Mouse (Mus musculus) neural tube, embryonic 11.5 days (tissue): ENCODE results near the gene Vil1. TPM values are rescaled to one million over a fixed set of nuclear protein-coding genes. Genes with fewer than 3 reads are reported as not detected.

Source experiments
- ATAC-seq: fragments of 200-750 bp; cut with Nextera tagmentation; 2 replicates; pipeline ENCODE4 v1.8.0; 2017; ENCODE audit warnings: moderate number of reproducible peaks, mild to moderate bottlenecking, moderate TSS enrichment, moderate library complexity; ENCODE audit not compliant: insufficient read depth, low FRiP score, low TSS enrichment
- DNase-seq: peaks from one replicate; pipeline ENCODE4 v3.0.0-alpha.2; 2015; ENCODE audit warnings: low spot score
- H3K27ac ChIP-seq: fragments of 300-500 bp; sonication (generic); 2 replicates; pipeline ENCODE4 v1.5.1; 2014; ENCODE audit warnings: low read depth, mild to moderate bottlenecking, low read length
- H3K27me3 ChIP-seq: fragments of 300-500 bp; sonication (generic); 2 replicates; pipeline ENCODE4 v1.6.1; 2014; ENCODE audit warnings: mild to moderate bottlenecking, low read length, mixed read lengths; ENCODE audit not compliant: control insufficient read depth, insufficient read depth
- H3K36me3 ChIP-seq: fragments of 300-500 bp; sonication (generic); 2 replicates; pipeline ENCODE4 v1.6.1; 2014; ENCODE audit warnings: mild to moderate bottlenecking, low read length, moderate library complexity, mixed read lengths; ENCODE audit not compliant: control insufficient read depth, insufficient read depth
- H3K4me1 ChIP-seq: fragments of 300-500 bp; sonication (generic); 2 replicates; pipeline ENCODE4 v1.6.1; 2014; ENCODE audit warnings: low read length, mixed read lengths; ENCODE audit not compliant: control insufficient read depth, insufficient read depth
- H3K4me2 ChIP-seq: fragments of 300-500 bp; sonication (generic); 2 replicates; pipeline ENCODE4 v1.6.1; 2014; ENCODE audit warnings: low read depth, mild to moderate bottlenecking, moderate library complexity
- H3K4me3 ChIP-seq: fragments of 300-500 bp; sonication (generic); 2 replicates; pipeline ENCODE4 v1.5.1; 2014; ENCODE audit warnings: low read depth, low read length
- H3K9ac ChIP-seq: fragments of 300-500 bp; sonication (generic); 2 replicates; pipeline ENCODE4 v1.6.1; 2014; ENCODE audit warnings: mild to moderate bottlenecking, low read length
- H3K9me3 ChIP-seq: fragments of 300-500 bp; sonication (generic); 2 replicates; pipeline ENCODE4 v1.6.1; 2016; ENCODE audit warnings: low read length; ENCODE audit not compliant: control insufficient read depth
- WGBS: fragments of 180-500 bp; shearing (Covaris S2); extraction: QIAGEN DNeasy Blood & Tissue Kit; methylation state at CpG from one replicate; pipeline ENCODE4 v1.1.7; 2014; 5-methylcytosine and 5-hydroxymethylcytosine counted together
- polyA plus RNA-seq: library from polyadenylated mRNA; unstranded; fragments of >200 nt; fragmentation: Nextera tagmentation; extraction: Ambion mirVana; gene quantifications from 2 replicates; pipeline ENCODE4 v1.2.1, GENCODE M21; 2014

Gene Vil1
- polyA plus RNA-seq, 1 experiment from 2014 or later = 0.09 TPM

DNA sequence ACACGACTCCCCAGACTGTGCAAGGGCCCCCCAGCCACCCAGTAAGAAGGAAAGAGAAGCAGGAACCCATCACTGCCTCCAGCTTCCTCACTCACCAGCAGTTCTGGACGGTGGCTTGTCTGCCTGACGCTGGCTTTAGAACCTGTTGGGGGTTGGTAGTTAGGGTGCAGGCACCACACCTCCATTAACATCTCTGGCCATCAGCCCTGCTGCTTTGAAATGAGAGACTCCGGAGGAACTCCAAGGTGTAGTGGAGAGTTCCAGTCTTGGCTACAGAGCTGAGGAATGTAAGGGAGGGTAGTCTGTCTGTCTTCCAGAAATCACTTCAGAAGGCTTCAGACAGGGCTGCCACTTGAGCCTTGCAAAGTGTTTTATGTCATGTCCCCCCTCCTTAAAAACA is 39.1 kb upstream of the Vil1 start:
- H3K4me1 ChIP-seq = no peaks in the 10 kb centered on the region; the same call in 1 of the 2 replicates
- H3K9me3 ChIP-seq = no peaks in the 10 kb centered on the region
- no peak overlapping the region for H3K9ac ChIP-seq
- ATAC-seq (no peak), DNase-seq (no peak)
- no peak overlapping the region for H3K27ac ChIP-seq
- no peak overlapping the region for H3K4me2 ChIP-seq
- no peak overlapping the region for H3K4me3 ChIP-seq
- WGBS = 45% methylated on average over 4 of the region's 4 CpGs
- no peaks in the 10 kb centered on the region for H3K36me3 ChIP-seq
- no peaks in the 10 kb centered on the region for H3K27me3 ChIP-seq

GRCm38 (mm10) chr1:74373372-74373771 is 35.8 kb upstream of the Vil1 start:
- H3K27ac ChIP-seq = no peak overlapping the region
- DNase-seq (no peak), ATAC-seq (no peak)
- H3K36me3 ChIP-seq = no peaks in the 10 kb centered on the region
- H3K9me3 ChIP-seq = no peaks in the 10 kb centered on the region
- H3K4me1 ChIP-seq = no peaks in the 10 kb centered on the region
- no peak overlapping the region for H3K4me2 ChIP-seq
- H3K27me3 ChIP-seq = no peaks in the 10 kb centered on the region
- no peak overlapping the region for H3K4me3 ChIP-seq
- WGBS = 87% methylated on average over 4 of the region's 4 CpGs
- no peak overlapping the region for H3K9ac ChIP-seq

- Histone ChIP-seq H3K9me3 (no peaks in the 10 kb centered on the region), H3K4me3 (no peak within 1 kb of the TSS), H3K9ac (no peak within 1 kb of the TSS), H3K4me2 (no peak within 1 kb of the TSS), H3K4me1 (no peaks in the 10 kb centered on the region), H3K27me3 (no peaks in the 10 kb centered on the region), H3K36me3 (no peaks in the 10 kb centered on the region), H3K27ac (no peak within 1 kb of the TSS)
- no peak for DNase-seq
- WGBS = 76% methylated on average over 8 of the region's 8 CpGs
- ATAC-seq = no peak
These were observed 34.2 kb upstream of the Vil1 start, which contains the start of gene Slc11a1 for GRCm38 (mm10) chr1:74374980-74375379. Slc11a1 (plus strand) TSS chr1:74375195.

- H3K27ac ChIP-seq = no peak overlapping the region
- WGBS = 84% methylated on average over 10 of the region's 10 CpGs
These were observed 33.6 kb upstream of the Vil1 start for GRCm38 (mm10) chr1:74375561-74375960.

DNA sequence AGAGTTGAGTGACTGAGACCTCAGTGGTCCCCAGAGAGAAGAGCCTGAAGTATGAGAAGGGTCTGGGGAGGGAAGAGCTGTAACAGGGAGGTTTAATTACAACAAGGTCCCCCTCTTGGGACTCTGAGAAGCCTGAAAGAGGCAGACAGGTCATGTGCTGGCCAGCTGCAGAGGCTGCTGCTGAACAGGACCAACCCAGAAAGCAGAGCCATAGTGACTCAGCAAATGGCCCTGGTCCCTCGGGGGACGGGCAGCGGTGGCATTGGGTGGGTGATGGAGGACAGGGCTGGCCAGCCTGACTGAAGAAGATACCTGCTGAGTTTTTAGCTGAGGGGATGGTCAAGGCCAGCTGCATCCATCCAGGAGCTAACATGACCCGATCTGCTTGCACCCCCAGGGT is 32.8 kb upstream of the Vil1 start:
- Histone ChIP-seq H3K4me1 (no peaks in the 10 kb centered on the region), H3K27ac (no peak overlapping the region), H3K9me3 (no peaks in the 10 kb centered on the region), H3K4me2 (no peak overlapping the region), H3K4me3 (no peak overlapping the region), H3K27me3 (no peaks in the 10 kb centered on the region), H3K9ac (no peak overlapping the region), H3K36me3 (no peaks in the 10 kb centered on the region)
- DNase-seq (no peak), ATAC-seq (no peak)
- WGBS = 88% methylated on average over 4 of the region's 4 CpGs

More at GRCm38 (mm10) chr1:74375561-74375960, 33.6 kb upstream of the Vil1 start:
- DNase-seq (no peak), ATAC-seq (no peak)
- Histone ChIP-seq H3K4me1 (no peaks in the 10 kb centered on the region), H3K4me3 (no peak overlapping the region), H3K36me3 (no peaks in the 10 kb centered on the region), H3K9me3 (no peaks in the 10 kb centered on the region), H3K4me2 (no peak overlapping the region), H3K27me3 (no peaks in the 10 kb centered on the region), H3K9ac (no peak overlapping the region)

DNA sequence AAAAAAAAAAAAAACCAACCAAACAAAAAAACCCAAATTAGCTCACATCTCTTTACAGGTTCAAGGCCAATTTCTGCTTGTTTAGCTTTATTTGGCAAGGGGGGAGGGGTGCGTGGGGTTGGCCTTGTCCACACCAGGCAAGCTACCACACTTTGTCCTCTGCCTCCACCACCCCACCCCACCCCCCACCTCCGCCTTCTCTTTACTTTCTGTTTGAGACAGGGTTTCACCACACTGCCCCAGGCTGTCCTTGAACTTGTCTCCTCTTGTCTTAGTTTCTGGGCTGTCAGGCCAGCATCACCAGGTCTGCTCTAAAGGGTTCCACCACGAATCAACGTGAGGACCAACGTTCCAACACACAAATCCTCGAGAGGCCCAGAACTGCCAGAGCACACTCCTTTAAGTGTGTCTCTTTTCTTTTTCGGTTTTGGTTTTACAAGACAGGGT is 30.1 kb upstream of the Vil1 start:
- H3K9ac ChIP-seq = no peak overlapping the region
- no peak overlapping the region for H3K4me2 ChIP-seq
- no peak overlapping the region for H3K4me3 ChIP-seq
- DNase-seq (no peak), ATAC-seq (no peak)
- no peaks in the 10 kb centered on the region for H3K4me1 ChIP-seq
- 84% methylated on average over 7 of the region's 7 CpGs for WGBS
- H3K9me3 ChIP-seq = no peaks in the 10 kb centered on the region
- no peak overlapping the region for H3K27ac ChIP-seq
- no peaks in the 10 kb centered on the region for H3K27me3 ChIP-seq
- H3K36me3 ChIP-seq = no peaks in the 10 kb centered on the region

GRCm38 (mm10) chr1:74380484-74380883 is 28.7 kb upstream of the Vil1 start:
- no peak for ATAC-seq
- WGBS = 83% methylated on average over 5 of the region's 5 CpGs

GRCm38 (mm10) chr1:74381588-74382021 is 27.6 kb upstream of the Vil1 start:
- Histone ChIP-seq H3K4me3 (no peak overlapping the region), H3K9me3 (no peaks in the 10 kb centered on the region), H3K4me1 (no peaks in the 10 kb centered on the region), H3K36me3 (no peaks in the 10 kb centered on the region), H3K27ac (no peak overlapping the region), H3K9ac (no peak overlapping the region), H3K4me2 (no peak overlapping the region), H3K27me3 (no peaks in the 10 kb centered on the region)
- DNase-seq = no peak
- WGBS = 88% methylated on average over 10 of the region's 10 CpGs
- ATAC-seq = no peak

More at GRCm38 (mm10) chr1:74380484-74380883, 28.7 kb upstream of the Vil1 start:
- Histone ChIP-seq H3K4me2 (no peak overlapping the region), H3K9ac (no peak overlapping the region), H3K27ac (no peak overlapping the region), H3K4me1 (no peaks in the 10 kb centered on the region), H3K9me3 (no peaks in the 10 kb centered on the region), H3K36me3 (no peaks in the 10 kb centered on the region), H3K27me3 (no peaks in the 10 kb centered on the region), H3K4me3 (no peak overlapping the region)
- no peak for DNase-seq

- Histone ChIP-seq H3K27me3 (no peaks in the 10 kb centered on the region), H3K4me3 (no peak overlapping the region), H3K4me1 (0 out of 2 replicates have a peak, but pooled peaks cover 2% of the 10 kb centered on the region), H3K4me2 (no peak overlapping the region), H3K9ac (no peak overlapping the region), H3K9me3 (no peaks in the 10 kb centered on the region), H3K27ac (no peak overlapping the region), H3K36me3 (no peaks in the 10 kb centered on the region)
- 86% methylated on average over 13 of the region's 13 CpGs for WGBS
- DNase-seq (no peak), ATAC-seq (no peak)
These were observed 25.8 kb upstream of the Vil1 start for GRCm38 (mm10) chr1:74383385-74383784.
